Mouse (Mus musculus) retina, postnatal 7 days (tissue): ENCODE measurements around the gene Tspoap1.

ENCODE experiments used
- DNase-seq: peaks from one replicate; pipeline ENCODE4 v3.0.0-alpha.2; 2012; ENCODE audit warnings: low read depth, low spot score

Tspoap1 gene

DNA sequence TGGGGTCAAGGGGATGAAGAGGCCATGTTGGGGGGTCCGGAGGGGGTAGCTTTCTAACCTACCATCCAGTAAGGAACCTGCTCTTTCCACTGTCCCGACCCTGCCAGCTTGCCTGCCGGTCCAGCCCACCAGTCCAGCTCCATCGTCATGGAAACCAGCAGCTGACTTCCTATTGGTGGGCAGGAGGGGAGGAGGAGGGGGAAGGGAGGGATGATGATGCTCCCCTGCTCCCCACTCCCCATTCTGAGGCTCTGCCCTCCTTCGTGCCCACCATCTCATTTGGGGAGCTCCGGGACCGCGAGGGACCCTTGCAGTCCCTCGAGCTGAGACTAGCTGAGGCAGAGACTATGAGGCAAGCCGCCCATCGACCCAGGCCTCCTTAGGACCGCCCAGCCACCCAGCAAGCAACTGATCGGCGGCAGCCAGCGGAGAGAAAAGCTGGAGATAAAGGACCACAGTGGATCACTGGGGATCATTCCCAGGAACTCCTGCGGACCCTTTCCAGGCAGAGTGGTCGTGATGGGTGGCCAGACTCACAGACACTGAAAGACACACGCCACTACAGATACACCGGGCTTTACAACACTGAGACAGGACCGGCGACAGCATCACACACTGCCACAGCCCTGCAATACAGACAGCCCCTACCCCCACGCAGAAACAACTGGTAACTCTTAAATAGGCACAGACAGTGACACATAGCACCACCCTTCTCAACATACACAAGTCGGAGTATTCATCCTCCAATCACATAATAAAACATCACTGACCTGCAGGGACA is at the start of gene Tspoap1:
TSS of gene Tspoap1 (plus strand) at position 241 of the 781 bp plus-strand sequence.
- DNase-seq = no peak

DNA sequence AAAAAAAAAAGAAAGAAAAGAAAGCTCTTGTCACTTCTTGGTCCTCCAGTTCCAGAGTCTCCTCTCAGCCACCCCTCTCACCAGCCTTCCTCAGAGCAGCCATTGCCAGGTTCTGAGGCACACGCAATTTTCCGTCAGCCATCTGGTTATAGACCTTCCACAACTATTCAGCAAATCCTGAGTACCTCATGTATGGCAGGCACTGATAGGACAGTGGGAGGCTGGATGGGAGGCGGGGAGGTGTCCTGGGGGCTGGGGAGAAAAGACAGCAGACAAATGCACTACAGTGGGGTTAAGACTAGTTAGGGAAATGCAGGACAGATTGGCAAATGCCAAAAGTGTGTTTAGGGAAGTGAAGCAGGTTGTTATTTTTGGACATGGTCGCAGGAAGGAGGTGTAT is 48.2 kb upstream of the Tspoap1 start:
- DNase-seq = no peak

DNA sequence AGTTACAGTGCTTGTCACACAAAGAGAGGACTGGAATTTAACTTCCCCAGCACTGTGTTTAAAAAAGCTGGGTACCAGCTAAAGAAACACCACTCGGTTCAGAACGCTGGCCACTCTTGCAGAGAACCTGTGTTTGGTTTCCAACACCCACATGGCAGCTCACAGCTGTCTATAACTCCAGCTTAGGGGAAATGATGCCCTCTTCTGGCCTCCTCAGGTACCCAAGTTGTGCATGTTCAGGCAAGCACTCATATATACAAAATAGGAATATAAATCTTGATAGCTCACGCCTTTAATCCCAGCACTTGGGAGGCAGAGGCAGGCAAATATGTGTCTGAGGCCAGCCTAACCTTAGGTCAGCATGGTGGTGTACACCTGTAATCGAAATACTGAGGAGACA is 44.3 kb upstream of the Tspoap1 start:
- DNase-seq = no peak

DNA sequence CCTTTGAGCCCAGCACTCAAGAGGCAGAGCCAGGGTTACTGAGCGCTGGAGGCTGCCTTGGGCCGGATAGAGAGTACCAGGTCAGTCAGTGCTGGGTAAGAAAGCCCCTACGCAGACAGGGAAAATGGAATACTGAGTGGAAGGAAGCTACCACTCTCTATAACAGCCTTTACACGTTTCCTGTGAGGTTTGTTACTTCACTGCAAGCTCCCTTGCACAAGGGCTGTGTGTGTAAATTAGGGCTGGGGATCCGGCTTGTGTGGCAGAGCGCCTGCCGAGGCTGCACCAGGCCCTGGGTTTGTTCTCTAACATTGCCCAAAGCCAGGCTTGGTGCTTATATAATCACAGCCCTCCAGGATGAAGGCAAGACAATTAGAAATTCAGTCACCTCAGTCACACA is 40.8 kb upstream of the Tspoap1 start:
- DNase-seq = no peak

DNA sequence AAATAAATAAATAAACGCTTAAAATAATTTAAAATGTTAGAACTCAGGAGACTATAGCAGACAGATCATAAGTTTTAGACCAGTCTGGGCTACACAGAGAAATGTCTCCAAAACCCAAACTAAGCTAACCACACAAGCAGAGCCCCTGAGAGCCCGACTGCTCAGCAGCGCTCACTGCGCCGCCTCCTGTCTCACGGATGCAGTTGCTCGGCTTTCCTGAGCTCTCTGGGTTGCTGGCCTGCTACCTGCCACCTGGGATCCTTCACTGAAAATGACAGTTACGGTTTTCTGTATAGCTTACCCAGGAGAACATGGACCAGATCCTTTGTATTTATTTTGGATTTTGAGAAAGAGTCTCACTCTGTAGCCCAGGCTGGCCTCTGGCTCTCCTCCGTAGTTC is 40.0 kb upstream of the Tspoap1 start:
- DNase-seq = no peak

DNA sequence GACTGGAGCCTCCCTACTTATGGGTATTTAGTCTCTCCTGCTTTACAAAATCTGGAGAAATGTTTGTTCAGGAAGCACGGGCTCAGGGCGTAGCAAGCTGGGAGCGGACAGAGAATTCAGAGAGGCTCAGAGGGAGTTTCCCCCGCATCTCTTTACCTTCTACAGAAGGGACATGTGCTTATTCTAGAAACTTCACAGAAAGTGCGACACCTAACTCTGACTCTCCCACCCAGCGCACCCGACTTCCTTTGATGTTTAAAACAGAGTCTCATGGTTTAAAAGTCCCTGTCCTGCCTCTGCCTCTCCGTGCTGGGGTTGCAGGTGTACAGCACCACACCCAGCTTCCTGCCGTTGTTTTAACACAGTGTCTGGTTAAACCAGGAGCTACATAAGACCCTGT is 39.5 kb upstream of the Tspoap1 start:
- no peak for DNase-seq

DNA sequence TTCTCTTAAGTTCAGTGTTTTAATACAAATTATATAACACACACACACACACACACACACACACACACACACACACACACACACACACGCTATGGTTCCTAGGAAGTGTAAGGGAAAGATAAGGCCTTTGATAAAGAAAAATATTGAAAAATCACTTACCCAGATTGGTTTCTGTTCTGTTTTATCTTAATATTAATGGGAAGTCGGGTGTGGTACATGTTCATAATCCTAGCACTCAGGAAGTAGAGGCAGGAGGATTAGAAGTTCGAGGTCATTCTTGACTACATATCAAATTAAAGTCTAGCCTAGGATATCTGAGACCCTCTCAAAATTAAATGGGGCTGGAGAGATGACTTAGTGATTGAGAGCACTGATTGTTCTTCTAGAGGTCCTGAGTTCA is 38.2 kb upstream of the Tspoap1 start:
- no peak for DNase-seq

DNA sequence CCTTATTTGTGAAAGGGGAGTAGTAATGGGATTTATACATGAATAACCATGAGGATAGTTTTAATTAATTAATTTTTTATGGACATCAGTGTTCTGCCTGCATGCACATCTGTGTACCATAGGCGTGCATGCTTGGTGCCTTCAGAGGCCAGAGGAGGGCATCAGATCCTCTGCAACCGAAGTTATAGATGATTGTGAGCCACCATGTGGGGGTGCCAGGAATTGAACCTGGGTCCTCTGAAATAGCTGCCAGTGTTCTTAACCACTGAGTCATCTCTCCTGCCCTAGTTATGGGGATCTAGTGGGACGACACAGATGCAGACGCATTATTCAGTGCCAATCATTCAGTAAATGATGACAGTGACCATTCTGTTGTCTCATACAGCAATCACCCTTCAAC is 37.5 kb upstream of the Tspoap1 start:
- DNase-seq = no peak

DNA sequence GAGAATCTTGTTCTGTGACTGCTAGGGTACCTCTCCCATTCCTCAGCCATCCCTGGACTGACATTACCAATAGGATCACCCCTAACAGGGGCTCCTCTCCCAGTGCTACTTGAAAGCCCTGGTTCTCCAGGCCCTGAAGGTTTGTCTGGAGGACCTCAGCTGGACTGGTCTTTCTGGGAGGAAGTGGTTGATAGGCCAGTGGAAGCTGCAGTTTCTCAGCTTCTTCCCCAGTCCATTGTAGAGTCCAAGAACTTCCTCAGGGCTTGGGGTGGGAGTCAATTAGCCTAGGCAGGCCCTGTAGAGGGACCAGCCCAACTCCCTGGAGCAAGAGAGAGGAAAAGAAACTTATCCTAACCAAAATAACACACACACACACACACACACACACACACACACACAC is 34.8 kb upstream of the Tspoap1 start:
- no peak for DNase-seq

DNA sequence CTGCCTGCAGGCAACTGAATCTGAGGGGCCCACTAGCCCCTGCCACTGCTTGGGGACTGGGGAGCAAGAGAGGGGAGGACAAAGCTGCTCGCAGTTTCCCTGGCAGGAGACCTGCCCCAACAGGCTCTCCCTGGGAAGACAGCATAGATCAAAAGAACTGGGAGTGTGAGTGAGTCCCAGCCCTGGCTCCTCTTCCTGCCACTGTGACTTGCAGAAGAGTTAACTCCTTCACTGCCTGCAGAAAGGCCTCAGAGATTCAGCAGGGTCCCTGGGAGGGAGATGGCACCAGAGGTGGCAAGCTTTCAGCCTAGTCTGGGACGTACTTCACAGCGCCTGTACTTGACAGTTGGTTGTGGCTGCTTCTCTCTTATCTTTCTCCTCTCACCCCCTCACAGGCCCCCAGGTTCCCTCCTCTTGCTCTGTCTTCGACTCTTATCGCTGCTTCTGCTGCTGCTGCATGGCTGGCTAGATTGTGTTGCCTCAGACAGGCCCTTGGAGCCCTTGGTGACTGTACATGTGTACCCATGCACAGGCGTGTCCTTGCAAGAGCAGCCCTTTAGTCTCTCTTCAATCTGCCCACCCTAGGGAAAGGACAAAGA is 34.3 kb upstream of the Tspoap1 start:
- DNase-seq = no peak

DNA sequence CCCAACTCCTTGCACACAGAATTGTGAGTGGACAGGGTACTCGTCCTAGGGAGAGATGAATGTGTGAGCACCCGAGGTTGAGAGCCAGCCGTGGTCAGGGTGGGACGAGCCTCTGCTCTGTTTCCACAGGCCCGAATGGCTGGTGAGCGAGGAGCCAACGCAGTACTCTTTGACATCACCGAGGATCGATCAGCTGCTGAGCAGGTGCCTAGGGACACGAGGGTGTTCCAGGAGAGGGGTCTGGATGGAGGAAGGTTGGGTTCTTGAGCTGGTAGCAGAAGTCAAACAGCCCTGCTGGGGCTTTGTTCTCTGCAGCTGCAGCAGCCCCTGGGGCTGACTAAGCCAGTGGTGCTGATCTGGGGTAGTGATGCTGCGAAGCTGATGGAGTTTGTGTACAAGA is 33.3 kb upstream of the Tspoap1 start:
- no peak for DNase-seq

DNA sequence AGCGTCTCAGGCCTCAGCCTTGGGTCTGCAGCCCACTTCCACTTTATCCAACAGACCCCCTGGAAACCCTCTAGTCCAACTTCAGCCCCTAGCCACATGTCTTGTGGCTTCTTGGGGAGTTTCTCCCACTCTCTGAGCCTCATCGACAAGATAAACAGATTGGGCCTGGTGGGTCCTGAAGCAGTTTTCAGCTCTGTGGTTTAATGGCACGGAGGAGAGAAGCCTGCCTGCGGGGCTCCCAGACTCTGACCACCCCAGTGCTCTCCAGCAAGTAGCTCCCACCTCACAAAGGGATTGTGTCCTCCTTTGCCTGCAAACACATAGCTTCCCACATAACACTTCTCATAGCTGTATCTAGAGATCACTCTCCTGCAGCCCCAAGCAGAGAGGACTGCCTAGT is 32.9 kb upstream of the Tspoap1 start:
- no peak for DNase-seq

DNA sequence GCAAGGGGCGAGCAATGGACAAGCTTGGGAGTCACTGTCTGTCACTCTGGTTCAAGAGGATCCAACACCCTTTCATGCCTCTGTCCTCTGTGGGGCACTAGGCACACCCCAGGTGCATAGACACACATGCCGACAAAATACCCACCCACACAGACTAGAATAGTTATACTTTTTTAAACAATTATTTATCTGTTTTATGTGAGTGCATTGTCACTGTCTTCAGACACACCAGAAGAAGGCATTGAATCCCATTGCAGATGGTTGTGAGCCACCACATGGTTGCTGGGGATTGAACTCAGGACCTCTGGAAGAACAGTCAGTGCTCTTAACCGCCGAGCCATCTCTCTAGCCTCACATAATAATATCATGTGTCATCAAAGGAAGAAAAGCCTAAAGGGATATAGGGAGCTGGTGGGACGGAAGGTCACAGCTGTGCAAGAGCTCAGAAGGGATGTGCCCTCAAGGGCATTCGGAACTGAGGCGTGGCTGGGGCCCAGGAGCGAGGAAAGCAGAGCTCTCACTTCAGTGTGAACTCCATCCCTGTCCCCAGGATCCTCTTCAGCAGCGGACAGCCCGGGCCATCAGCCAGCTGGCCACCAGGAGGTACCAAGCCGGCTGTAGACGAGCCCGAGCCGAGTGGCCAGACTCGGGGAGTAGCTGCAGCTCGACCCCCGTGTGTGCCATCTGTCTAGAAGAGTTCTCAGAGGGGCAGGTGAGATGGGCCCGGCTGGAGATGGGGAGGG is 31.3 kb upstream of the Tspoap1 start:
- no peak for DNase-seq

DNA sequence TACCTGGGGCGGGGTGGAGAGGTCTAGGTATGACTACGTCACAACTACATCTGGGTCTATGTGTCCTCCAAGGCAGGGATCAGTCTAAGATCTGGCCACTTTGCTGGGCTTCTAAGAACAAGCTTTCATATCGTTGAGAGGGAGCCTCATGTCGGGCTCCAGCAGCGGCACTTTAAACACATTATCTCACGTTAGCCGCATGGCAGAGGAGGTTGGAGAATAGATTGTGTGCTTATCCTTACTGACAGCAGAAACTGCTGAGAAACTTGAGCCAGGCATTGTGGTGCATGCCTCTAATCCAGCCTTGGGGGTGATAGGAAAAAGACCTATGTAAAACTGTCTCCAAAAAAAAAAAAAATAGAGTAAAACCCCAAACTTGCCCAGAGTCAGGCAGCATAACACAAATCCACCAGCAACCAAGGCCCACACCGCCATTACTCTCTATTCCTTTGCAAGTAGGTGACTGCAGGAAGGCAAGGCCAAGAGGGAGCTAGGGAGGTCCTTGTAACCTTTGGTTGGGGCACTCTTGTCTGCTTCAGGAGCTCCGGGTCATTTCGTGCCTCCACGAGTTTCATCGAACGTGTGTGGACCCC is 30.7 kb upstream of the Tspoap1 start:
- no peak for DNase-seq

DNA sequence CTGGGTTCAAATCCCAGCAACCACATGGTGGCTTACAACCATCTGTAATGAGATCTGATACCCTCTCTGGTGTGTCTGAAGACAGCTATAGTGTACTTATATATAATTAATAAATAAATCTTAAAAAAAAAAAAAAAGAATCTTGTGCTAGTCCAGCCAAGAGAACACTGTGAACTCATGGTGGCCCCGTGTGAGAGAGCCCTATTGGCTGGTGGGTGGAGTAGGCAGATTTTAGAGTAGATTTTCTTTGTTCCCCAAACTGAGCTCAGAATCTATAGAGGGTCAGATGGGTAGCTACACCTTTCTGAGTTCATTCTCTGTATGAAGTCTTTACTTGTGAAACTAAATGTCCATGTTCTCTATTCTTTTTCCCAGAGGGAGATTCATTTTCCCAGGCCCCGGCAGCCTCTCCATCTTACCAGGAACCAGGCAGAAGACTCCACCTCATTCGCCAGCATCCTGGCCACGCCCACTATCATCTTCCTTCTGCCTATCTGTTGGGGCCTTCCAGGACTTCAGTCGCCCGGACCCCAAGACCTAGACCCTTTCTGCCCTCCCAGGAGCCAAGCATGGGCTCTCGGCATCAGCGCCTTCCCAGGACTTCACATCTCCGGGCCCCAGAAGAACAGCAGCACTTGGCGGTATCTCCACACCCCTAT is 29.6 kb upstream of the Tspoap1 start:
- DNase-seq = no peak

DNA sequence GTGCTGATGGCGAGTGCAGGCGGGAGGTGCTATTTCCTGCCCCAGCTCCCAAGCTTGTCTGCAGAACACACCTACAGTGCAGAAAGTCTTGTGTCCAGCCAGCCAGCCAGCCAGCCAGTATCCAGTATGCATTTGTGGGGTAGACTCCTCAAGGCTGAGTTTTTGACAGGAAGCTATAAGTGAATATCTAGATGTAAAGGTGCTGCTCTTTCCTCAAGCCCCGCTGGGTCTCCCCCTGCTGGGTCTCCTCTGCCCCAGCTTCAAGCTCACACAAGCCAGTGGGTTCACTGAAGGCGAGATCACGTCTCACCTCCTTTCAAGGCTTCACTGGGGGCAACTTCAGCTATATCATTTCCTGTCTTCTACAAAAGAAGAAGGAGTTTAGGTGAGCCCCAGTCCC is 26.0 kb upstream of the Tspoap1 start:
- DNase-seq = no peak

DNA sequence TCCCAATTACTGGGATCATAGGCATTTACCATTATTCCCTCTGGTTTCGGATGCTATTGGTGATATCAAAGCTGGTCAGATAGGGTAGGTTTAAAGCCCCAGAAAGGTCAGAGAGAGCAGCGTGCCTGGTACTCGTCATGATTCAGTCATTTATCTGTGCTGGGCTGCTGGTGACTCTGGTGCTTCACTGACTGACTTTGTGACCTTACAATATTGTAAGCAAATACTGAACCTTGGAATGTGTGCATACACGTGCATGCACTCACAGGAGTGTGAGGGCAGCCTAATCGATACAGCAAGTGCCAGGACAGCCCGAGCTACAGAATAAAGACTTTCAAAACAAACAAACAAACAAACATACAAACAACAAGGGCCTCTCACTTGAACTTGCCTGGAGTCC is 24.6 kb upstream of the Tspoap1 start:
- DNase-seq = no peak

DNA sequence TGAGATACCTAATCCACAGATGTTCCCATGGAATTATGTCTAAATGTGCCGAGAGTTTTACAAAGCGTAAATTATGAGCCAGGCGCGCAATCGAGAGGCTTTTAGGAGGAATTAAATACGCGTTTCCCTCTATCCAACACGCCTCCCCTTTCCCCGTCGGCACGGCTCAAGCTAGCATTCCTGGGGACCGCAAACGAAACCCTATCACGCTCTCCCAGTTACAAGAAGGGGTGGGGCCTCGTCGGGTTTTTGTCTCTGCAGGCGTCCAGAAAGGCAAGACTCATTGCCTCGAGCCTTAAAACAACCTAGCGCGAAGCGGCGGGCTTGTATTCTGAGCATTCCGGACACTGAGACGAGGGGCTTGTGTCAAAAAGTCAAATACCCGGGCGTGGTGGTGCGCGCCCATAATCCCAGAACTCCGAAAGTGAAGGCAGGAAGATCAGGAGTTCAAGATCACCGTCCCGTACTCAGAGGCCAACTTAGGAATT is 23.6 kb upstream of the Tspoap1 start:
- peak; percentile 21 for DNase-seq

DNA sequence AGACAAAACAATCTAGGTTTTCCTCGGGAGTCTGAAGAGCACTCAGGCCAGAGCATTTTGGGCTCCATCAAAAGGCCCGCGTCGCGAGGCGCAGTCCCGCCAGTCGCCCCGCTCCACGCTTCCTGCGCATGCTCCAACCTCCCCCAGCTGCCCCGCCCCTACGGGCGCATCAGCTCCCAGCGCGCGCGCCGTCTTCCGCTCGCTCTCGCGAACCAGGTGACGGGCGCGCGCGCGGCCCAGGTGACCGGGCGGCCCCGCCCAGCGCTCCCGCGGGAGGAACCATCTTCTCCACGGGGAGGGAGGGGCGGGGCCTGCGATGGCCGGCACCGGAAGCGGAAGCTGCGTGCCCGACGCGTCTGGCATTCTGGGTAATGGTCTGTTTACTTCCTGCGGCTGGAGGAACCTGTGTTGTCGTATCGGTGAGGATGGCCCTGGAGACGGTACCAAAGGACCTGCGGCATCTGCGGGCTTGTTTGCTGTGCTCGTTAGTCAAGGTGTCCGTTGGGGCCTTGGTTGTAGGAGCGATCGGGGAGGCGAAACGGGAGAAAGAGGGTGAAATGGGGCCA is 23.1 kb upstream of the Tspoap1 start, which contains the start of gene Supt4a:
TSS of gene Supt4a (plus strand) at position 378 of the 566 bp plus-strand sequence.
- peak; percentile 95 for DNase-seq

DNA sequence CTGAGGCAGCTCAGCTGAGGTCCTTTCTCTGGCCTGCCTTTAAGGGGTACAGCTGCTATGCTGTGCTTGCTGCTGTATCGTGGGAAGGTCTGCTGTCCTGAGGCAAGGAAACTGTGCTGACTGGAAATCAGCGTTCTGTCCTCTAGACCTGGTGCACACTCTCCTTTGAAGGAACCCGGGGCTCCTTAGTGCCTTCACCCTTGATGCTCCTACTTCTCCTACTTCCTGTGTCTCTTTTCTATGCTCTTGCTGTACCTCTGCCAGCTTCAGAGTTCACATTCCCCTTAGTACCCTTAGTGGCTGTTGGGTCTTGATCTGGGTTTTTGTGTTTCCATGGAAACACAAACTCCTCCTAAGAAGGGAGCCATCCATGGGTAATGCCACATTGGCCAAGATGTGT is 16.6 kb upstream of the Tspoap1 start:
- no peak for DNase-seq

DNA sequence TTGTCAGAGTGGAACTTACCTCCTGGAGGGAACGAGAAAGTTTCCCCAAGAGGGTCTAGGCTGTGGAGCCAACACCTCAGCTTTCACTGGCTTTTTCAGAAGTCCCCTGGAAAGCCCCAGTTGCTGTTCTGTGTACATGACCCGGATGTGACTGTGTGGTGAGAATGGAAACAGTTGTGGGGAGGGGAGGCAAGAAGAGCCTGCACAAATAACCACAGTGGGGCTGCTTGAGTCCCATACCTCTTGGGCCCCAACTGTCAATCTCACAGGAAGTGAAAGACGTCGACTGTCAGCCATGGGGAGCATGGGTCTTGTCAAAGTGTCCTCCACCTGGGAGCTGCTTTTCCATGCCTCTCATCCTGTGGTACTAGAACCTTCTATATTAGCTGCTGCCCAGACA is 15.4 kb upstream of the Tspoap1 start:
- DNase-seq = no peak
